ENCODE assay signal across 8 mouse cellular contexts in genomic region chr4:55351037-55351436, GRCm38 (mm10). TPM values are rescaled to one million over a fixed set of nuclear protein-coding genes. Genes with fewer than 3 reads are reported as not detected.
DNase-seq lines count a peak whose midpoint lies in the region; ATAC-seq and TF ChIP-seq lines count a peak whose summit lies in the region.

No protein-coding gene starts in this region.

- H3ac ChIP-seq in C2C12 (ENCODE audit: control insufficient read depth, insufficient read length, low read depth) = peak overlapping the region; percentile 92

- peaks cover 59% of the 10 kb centered on the region for H3K79me3 ChIP-seq in C2C12 (ENCODE audit: low read depth)

- H3K27me3 ChIP-seq in C2C12 (ENCODE audit: control insufficient read depth, insufficient read depth, insufficient read length) = no peaks in the 10 kb centered on the region
- no peaks in the 10 kb centered on the region for H3K27me3 ChIP-seq in forebrain, embryonic 13.5 days
- H3K27me3 ChIP-seq in liver, embryonic 12.5 days (replicated peaks) = no peaks in the 10 kb centered on the region

- H3K9me3 ChIP-seq in forebrain, embryonic 13.5 days (replicated peaks) = no peaks in the 10 kb centered on the region
- H3K9me3 ChIP-seq in liver, embryonic 12.5 days (replicated peaks) = no peaks in the 10 kb centered on the region

- H3K27ac ChIP-seq in forebrain, embryonic 13.5 days = no peak overlapping the region
- peak overlapping the region; percentile 94 for H3K27ac ChIP-seq in liver, embryonic 12.5 days

- no peak for TF ChIP-seq CTCF in C2C12 (IDR thresholded peaks at IDR 0.05; ENCODE audit: control insufficient read depth, insufficient read depth, insufficient read length)

- DNase-seq in heart, adult 11 months = peak; percentile 13
- DNase-seq in heart, adult 18-20 months = no peak
- DNase-seq in frontal cortex, postnatal 25 days (ENCODE audit: low spot score in 2 of 2) = no peak
- no peak for DNase-seq in urinary bladder, postnatal 14 days (ENCODE audit: low spot score)
- no peak for DNase-seq in urinary bladder, adult 2 months (ENCODE audit: low spot score)

- peaks cover 39% of the 10 kb centered on the region for H3K36me3 ChIP-seq in C2C12 (ENCODE audit: control insufficient read depth, insufficient read depth)
- H3K36me3 ChIP-seq in forebrain, embryonic 13.5 days (ENCODE audit: poor library complexity, severe bottlenecking) = peaks cover under 1% of the 10 kb centered on the region; the same call in 1 of the 2 replicates
- peaks cover 8% of the 10 kb centered on the region for H3K36me3 ChIP-seq in liver, embryonic 12.5 days

- H3K4me2 ChIP-seq in forebrain, embryonic 13.5 days = peak overlapping the region; percentile 76
- peak overlapping the region; percentile 86 for H3K4me2 ChIP-seq in liver, embryonic 12.5 days

- peaks cover 34% of the 10 kb centered on the region for H3K4me1 ChIP-seq in forebrain, embryonic 13.5 days
- H3K4me1 ChIP-seq in liver, embryonic 12.5 days = peaks cover 50% of the 10 kb centered on the region

- H3K9ac ChIP-seq in forebrain, embryonic 13.5 days = peak overlapping the region; percentile 95
- peak overlapping the region; percentile 99 for H3K9ac ChIP-seq in liver, embryonic 12.5 days

- H3K79me2 ChIP-seq in C2C12 (ENCODE audit: control insufficient read depth, insufficient read depth) = peaks cover 70% of the 10 kb centered on the region

- 14% methylated on average over 12 of the region's 12 CpGs for WGBS in forebrain, embryonic 13.5 days
- WGBS in liver, embryonic 12.5 days (ENCODE audit: insufficient replicate concordance) = 7% methylated on average over 12 of the region's 12 CpGs

- H3K4me3 ChIP-seq in C2C12 (ENCODE audit: insufficient read depth, poor library complexity, severe bottlenecking) = peak overlapping the region; percentile 92
- peak overlapping the region; percentile 99 for H3K4me3 ChIP-seq in forebrain, embryonic 13.5 days
- peak overlapping the region; percentile 99 for H3K4me3 ChIP-seq in liver, embryonic 12.5 days

- no peak for ATAC-seq in forebrain, embryonic 13.5 days
- ATAC-seq in liver, embryonic 12.5 days = no peak

TF ChIP-seq in C2C12, 6 proteins besides CTCF, POLR2A, EP300 and RAD21:
- TF ChIP-seq CEBPB (IDR thresholded peaks at IDR 0.05; ENCODE audit: low read depth) (no peak), FOSL1 (IDR thresholded peaks at IDR 0.05; ENCODE audit: insufficient read depth, low read length, poor library complexity, severe bottlenecking) (no peak), USF1 (IDR thresholded peaks at IDR 0.05; ENCODE audit: low read depth) (no peak), MAX (IDR thresholded peaks at IDR 0.05) (no peak), MYOG (IDR thresholded peaks at IDR 0.05; ENCODE audit: control insufficient read depth, extremely low read depth, insufficient read length) (no peak), MYOD1 (IDR thresholded peaks at IDR 0.05; ENCODE audit: control insufficient read depth, insufficient read length, low read depth) (no peak)
TF ChIP-seq in C2C12: peak in this region for 0.

RNA-seq across cellular contexts. Expression of gene Rad23b, which starts 1.2 kb away (rescaled TPM):
- 100 to 1,000 TPM; 113 to 115 TPM for total RNA-seq in heart, adult 18-20 months (2021)
- 143 TPM for polyA plus RNA-seq in C2C12 (2012; fragmentation: generic; extraction: Trizol)
- polyA plus RNA-seq in forebrain, embryonic 13.5 days (2015; fragmentation: Nextera tagmentation; extraction: Ambion mirVana) = 86.2 and 89.5 TPM in 2 replicates
- 65.0 and 65.6 TPM in 2 replicates for polyA plus RNA-seq in liver, embryonic 12.5 days (2016; fragmentation: Nextera tagmentation; extraction: Ambion mirVana)
- polyA plus RNA-seq in urinary bladder, adult 2 months (2012; rRNA removed) = 107 and 114 TPM in 2 replicates
